Mouse (Mus musculus) embryonic facial prominence, embryonic 13.5 days (tissue): ENCODE data around the gene Ip6k3. TPM values are rescaled to one million over a fixed set of nuclear protein-coding genes. Genes with fewer than 3 reads are reported as not detected.

Experiments used
- ATAC-seq: fragments of 200-750 bp; cut with Nextera tagmentation; 2 replicates; pipeline ENCODE4 v1.8.0; 2017; ENCODE audit warnings: low read depth; ENCODE audit not compliant: insufficient number of reproducible peaks, insufficient read depth, low FRiP score, low TSS enrichment
- H3K27ac ChIP-seq: fragments of 300-500 bp; sonication (generic); 2 replicates; pipeline ENCODE4 v1.5.1; 2015; ENCODE audit warnings: moderate library complexity, mild to moderate bottlenecking, inconsistent platforms
- H3K27me3 ChIP-seq: fragments of 300-500 bp; sonication (generic); 2 replicates; pipeline ENCODE4 v1.6.1; 2015; ENCODE audit warnings: mild to moderate bottlenecking, inconsistent platforms
- H3K36me3 ChIP-seq: fragments of 300-500 bp; sonication (generic); 2 replicates; pipeline ENCODE4 v1.6.1; 2015; ENCODE audit warnings: mild to moderate bottlenecking, inconsistent platforms
- H3K4me1 ChIP-seq: fragments of 300-500 bp; sonication (generic); 2 replicates; pipeline ENCODE4 v1.6.1; 2015; ENCODE audit warnings: inconsistent platforms
- H3K4me2 ChIP-seq: fragments of 300-500 bp; sonication (generic); 2 replicates; pipeline ENCODE4 v1.6.1; 2015; ENCODE audit warnings: moderate library complexity, mild to moderate bottlenecking, inconsistent platforms
- H3K4me3 ChIP-seq: fragments of 300-500 bp; sonication (generic); 2 replicates; pipeline ENCODE4 v1.5.1; 2015; ENCODE audit warnings: mild to moderate bottlenecking, inconsistent platforms
- H3K9ac ChIP-seq: fragments of 300-500 bp; sonication (generic); 2 replicates; pipeline ENCODE4 v1.6.1; 2015; ENCODE audit warnings: mild to moderate bottlenecking, inconsistent platforms
- H3K9me3 ChIP-seq: fragments of 300-500 bp; sonication (generic); 2 replicates; pipeline ENCODE4 v1.6.1; 2016; ENCODE audit warnings: inconsistent platforms
- WGBS: fragments of 180-500 bp; shearing (Covaris S2); methylation state at CpG from one replicate; pipeline ENCODE4 v1.1.7; 2015; ENCODE audit warnings: mixed read lengths; 5-methylcytosine and 5-hydroxymethylcytosine counted together
- polyA plus RNA-seq: library from polyadenylated mRNA; unstranded; fragments of >200 nt; fragmentation: Nextera tagmentation; extraction: Ambion mirVana; gene quantifications from 2 replicates; pipeline ENCODE4 v1.2.1, GENCODE M21; 2015

The Ip6k3 gene
- polyA plus RNA-seq, 1 experiment from 2014 or later: 0.42 TPM

- H3K27me3 ChIP-seq: no peaks in the 10 kb centered on the region
Measured at GRCm38 (mm10) chr17:27199205-27199604, 31.6 kb upstream of the Ip6k3 start.

GRCm38 (mm10) chr17:27196206-27196605, 28.6 kb upstream of the Ip6k3 start:
- H3K27ac ChIP-seq: no peak overlapping the region
- no peaks in the 10 kb centered on the region for H3K9me3 ChIP-seq
- WGBS: 52% methylated on average over 9 of the region's 9 CpGs
- ATAC-seq: no peak
- no peak overlapping the region for H3K9ac ChIP-seq
- H3K36me3 ChIP-seq: peaks cover 99% of the 10 kb centered on the region
- H3K4me1 ChIP-seq: 0 out of 2 replicates have a peak, but pooled peaks cover 3% of the 10 kb centered on the region
- H3K4me3 ChIP-seq: no peak overlapping the region
- H3K27me3 ChIP-seq: no peaks in the 10 kb centered on the region
- H3K4me2 ChIP-seq: no peak overlapping the region

More at GRCm38 (mm10) chr17:27199205-27199604, 31.6 kb upstream of the Ip6k3 start:
- Histone ChIP-seq H3K36me3 (peaks cover 83% of the 10 kb centered on the region), H3K4me1 (peaks cover 13% of the 10 kb centered on the region), H3K9me3 (no peaks in the 10 kb centered on the region), H3K4me2 (no peak overlapping the region), H3K9ac (no peak overlapping the region), H3K27ac (no peak overlapping the region), H3K4me3 (no peak overlapping the region)
- 95% methylated on average over 9 of the region's 9 CpGs for WGBS
- ATAC-seq: no peak

- no peak overlapping the region for H3K27ac ChIP-seq
- 63% methylated on average over 20 of the region's 20 CpGs for WGBS
- H3K4me3 ChIP-seq: no peak overlapping the region
- H3K9ac ChIP-seq: no peak overlapping the region
- peaks cover 99% of the 10 kb centered on the region for H3K36me3 ChIP-seq
- no peak for ATAC-seq
- no peaks in the 10 kb centered on the region for H3K9me3 ChIP-seq
- no peaks in the 10 kb centered on the region for H3K27me3 ChIP-seq
- 0 out of 2 replicates have a peak, but pooled peaks cover 3% of the 10 kb centered on the region for H3K4me1 ChIP-seq
- H3K4me2 ChIP-seq: no peak overlapping the region
Measured at GRCm38 (mm10) chr17:27194258-27195185, 26.9 kb upstream of the Ip6k3 start.

- no peak overlapping the region for H3K4me3 ChIP-seq
- H3K9ac ChIP-seq: no peak overlapping the region
- no peak overlapping the region for H3K27ac ChIP-seq
- no peaks in the 10 kb centered on the region for H3K9me3 ChIP-seq
- ATAC-seq: no peak
- no peak overlapping the region for H3K4me2 ChIP-seq
- peaks cover 6% of the 10 kb centered on the region; the same call in 1 of the 2 replicates for H3K4me1 ChIP-seq
- H3K27me3 ChIP-seq: no peaks in the 10 kb centered on the region
- H3K36me3 ChIP-seq: peaks cover 79% of the 10 kb centered on the region
- 85% methylated on average over 5 of the region's 5 CpGs for WGBS
Measured at GRCm38 (mm10) chr17:27191804-27192203, 24.2 kb upstream of the Ip6k3 start.

GRCm38 (mm10) chr17:27191189-27191588, 23.6 kb upstream of the Ip6k3 start:
- Histone ChIP-seq H3K36me3 (peaks cover 73% of the 10 kb centered on the region), H3K4me3 (no peak overlapping the region), H3K27me3 (no peaks in the 10 kb centered on the region), H3K27ac (no peak overlapping the region), H3K4me1 (peaks cover 8% of the 10 kb centered on the region; the same call in 1 of the 2 replicates), H3K4me2 (no peak overlapping the region), H3K9ac (no peak overlapping the region), H3K9me3 (no peaks in the 10 kb centered on the region)
- no peak for ATAC-seq
- WGBS: 77% methylated on average over 6 of the region's 6 CpGs

GRCm38 (mm10) chr17:27189640-27190216, 22.1 kb upstream of the Ip6k3 start:
- Histone ChIP-seq H3K27me3 (no peaks in the 10 kb centered on the region), H3K36me3 (peaks cover 59% of the 10 kb centered on the region), H3K9me3 (no peaks in the 10 kb centered on the region), H3K4me1 (peaks cover 8% of the 10 kb centered on the region; the same call in 1 of the 2 replicates), H3K4me2 (no peak overlapping the region), H3K4me3 (no peak overlapping the region), H3K9ac (no peak overlapping the region), H3K27ac (no peak overlapping the region)
- peak; percentile 60; the same call in 1 of the 2 replicates for ATAC-seq
- WGBS: 34% methylated on average over 10 of the region's 10 CpGs

GRCm38 (mm10) chr17:27188883-27189282, 21.3 kb upstream of the Ip6k3 start:
- Histone ChIP-seq H3K4me2 (no peak overlapping the region), H3K9me3 (no peaks in the 10 kb centered on the region), H3K27me3 (no peaks in the 10 kb centered on the region), H3K9ac (0 out of 2 replicates have a peak overlapping the region, but pooled peaks have one; percentile 7), H3K4me3 (no peak overlapping the region), H3K4me1 (peaks cover 8% of the 10 kb centered on the region; the same call in 1 of the 2 replicates), H3K36me3 (peaks cover 50% of the 10 kb centered on the region), H3K27ac (no peak overlapping the region)
- no peak for ATAC-seq
- WGBS: 74% methylated on average over 9 of the region's 9 CpGs

- Histone ChIP-seq H3K9me3 (no peaks in the 10 kb centered on the region), H3K27me3 (no peaks in the 10 kb centered on the region), H3K4me3 (no peak overlapping the region), H3K9ac (no peak overlapping the region), H3K36me3 (peaks cover 32% of the 10 kb centered on the region), H3K4me1 (peaks cover 8% of the 10 kb centered on the region; the same call in 1 of the 2 replicates), H3K4me2 (no peak overlapping the region), H3K27ac (no peak overlapping the region)
- 56% methylated on average over 5 of the region's 5 CpGs for WGBS
- ATAC-seq: no peak
Measured at GRCm38 (mm10) chr17:27187059-27187458, 19.5 kb upstream of the Ip6k3 start.

GRCm38 (mm10) chr17:27186068-27186467, 18.5 kb upstream of the Ip6k3 start:
- peaks cover 22% of the 10 kb centered on the region for H3K36me3 ChIP-seq
- H3K27ac ChIP-seq: no peak overlapping the region
- no peak overlapping the region for H3K4me2 ChIP-seq
- no peaks in the 10 kb centered on the region for H3K27me3 ChIP-seq
- no peak overlapping the region for H3K9ac ChIP-seq
- H3K4me3 ChIP-seq: no peak overlapping the region
- peaks cover 8% of the 10 kb centered on the region; the same call in 1 of the 2 replicates for H3K4me1 ChIP-seq
- WGBS: 88% methylated on average over 3 of the region's 3 CpGs
- no peaks in the 10 kb centered on the region for H3K9me3 ChIP-seq
- no peak for ATAC-seq

GRCm38 (mm10) chr17:27183667-27184292, 16.2 kb upstream of the Ip6k3 start:
- Histone ChIP-seq H3K4me2 (no peak overlapping the region), H3K9me3 (no peaks in the 10 kb centered on the region), H3K36me3 (no peaks in the 10 kb centered on the region), H3K9ac (no peak overlapping the region), H3K27ac (no peak overlapping the region), H3K4me3 (no peak overlapping the region), H3K4me1 (peaks cover 20% of the 10 kb centered on the region), H3K27me3 (no peaks in the 10 kb centered on the region)
- WGBS: 82% methylated on average over 12 of the region's 12 CpGs
- no peak for ATAC-seq

GRCm38 (mm10) chr17:27182401-27182800, 14.8 kb upstream of the Ip6k3 start:
- Histone ChIP-seq H3K4me1 (peaks cover 20% of the 10 kb centered on the region), H3K9me3 (no peaks in the 10 kb centered on the region), H3K27ac (no peak overlapping the region), H3K36me3 (no peaks in the 10 kb centered on the region), H3K27me3 (no peaks in the 10 kb centered on the region), H3K9ac (no peak overlapping the region), H3K4me2 (no peak overlapping the region), H3K4me3 (no peak overlapping the region)
- WGBS: 69% methylated on average over 5 of the region's 5 CpGs
- no peak for ATAC-seq
